Mouse (Mus musculus): ENCODE measurements around the gene Gm13275.
"Not testable (repeated sequence)": the region's sequence is repeated elsewhere in the genome, so short reads cannot be mapped to it uniquely, and the experiment has no call there.

DNA sequence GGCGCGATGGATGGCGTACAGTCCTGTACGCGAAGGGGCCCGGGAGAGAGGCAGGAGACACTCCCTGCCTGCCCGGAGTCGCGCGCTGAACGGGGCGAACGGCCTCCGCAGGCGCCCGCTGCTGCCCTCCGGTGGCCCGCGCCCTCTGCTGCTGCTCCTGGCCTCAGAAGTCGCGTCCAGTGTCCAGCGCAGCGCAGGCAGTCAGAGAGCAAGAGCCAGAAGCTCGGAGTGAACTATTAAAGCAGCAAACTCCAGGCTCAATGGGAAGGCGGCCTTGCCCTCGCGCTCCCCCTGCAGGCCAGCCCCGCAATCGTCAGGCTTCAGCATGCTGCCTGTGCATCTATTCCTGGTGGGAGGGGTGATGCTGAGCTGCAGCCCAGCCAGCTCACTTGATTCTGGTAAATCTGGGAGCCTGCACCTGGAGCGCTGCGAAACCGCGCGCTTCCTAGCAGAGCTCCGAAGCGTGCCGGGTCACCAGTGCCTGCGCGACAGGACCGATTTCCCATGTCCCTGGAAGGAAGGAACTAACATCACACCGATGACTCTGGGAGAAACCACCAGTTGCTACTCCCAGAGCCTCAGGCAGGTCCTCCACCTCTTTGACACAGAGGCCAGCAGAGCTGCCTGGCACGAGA, 30.8 kb upstream of the Gm13275 start:
- not testable (repeated sequence) for TF ChIP-seq CTCF (conservative IDR thresholded peaks at IDR 0.05; ENCODE audit: low read length); NANOG (IDR thresholded peaks at IDR 0.05; ENCODE audit: borderline replicate concordance, low read length); POU5F1 (IDR thresholded peaks at IDR 0.05; ENCODE audit: borderline replicate concordance, low read length)
